Mouse (Mus musculus): ENCODE results near the gene Ccr7. TPM values are rescaled to one million over a fixed set of nuclear protein-coding genes. Genes with fewer than 3 reads are reported as not detected.

Gene Ccr7
- total and polyA plus RNA-seq, 2 experiments from 2014 or later = not detected

GRCm38 (mm10) chr11:99136961-99137360 lies 17.9 kb downstream of the Ccr7 start:
- Histone ChIP-seq H3K4me2 (ENCODE audit: low read depth, low read length, poor library complexity, severe bottlenecking) (no peak overlapping the region), H3K9ac (replicated peaks; ENCODE audit: low read length, poor library complexity, severe bottlenecking) (no peak overlapping the region), H3K27ac (ENCODE audit: low read depth, low read length) (no peak overlapping the region), H3K4me3 (ENCODE audit: low read depth, low read length) (no peak overlapping the region), H3K9me3 (ENCODE audit: low read length) (no peaks in the 10 kb centered on the region), H3K4me1 (ENCODE audit: insufficient read depth, low read length) (peaks cover 6% of the 10 kb centered on the region), H3K27me3 (ENCODE audit: insufficient read depth, low read length) (no peaks in the 10 kb centered on the region), H3K36me3 (ENCODE audit: insufficient read depth, low read length) (no peaks in the 10 kb centered on the region)
- DNase-seq (ENCODE audit: low spot score) = no peak
- WGBS = 61% methylated on average over 4 of the region's 4 CpGs
- TF ChIP-seq CTCF (IDR thresholded peaks at IDR 0.05) = no peak
- ATAC-seq (ENCODE audit: low FRiP score) = no peak

- 60% methylated on average over 3 of the region's 3 CpGs for WGBS
- ATAC-seq (ENCODE audit: low FRiP score) = no peak
- Histone ChIP-seq H3K27ac (ENCODE audit: low read depth, low read length) (no peak overlapping the region), H3K4me2 (ENCODE audit: low read depth, low read length, poor library complexity, severe bottlenecking) (no peak overlapping the region), H3K4me3 (ENCODE audit: low read depth, low read length) (no peak overlapping the region), H3K9ac (replicated peaks; ENCODE audit: low read length, poor library complexity, severe bottlenecking) (no peak overlapping the region), H3K27me3 (ENCODE audit: insufficient read depth, low read length) (no peaks in the 10 kb centered on the region), H3K9me3 (ENCODE audit: low read length) (no peaks in the 10 kb centered on the region), H3K36me3 (ENCODE audit: insufficient read depth, low read length) (no peaks in the 10 kb centered on the region), H3K4me1 (ENCODE audit: insufficient read depth, low read length) (peaks cover 7% of the 10 kb centered on the region)
- TF ChIP-seq CTCF (IDR thresholded peaks at IDR 0.05) = no peak
- no peak for DNase-seq (ENCODE audit: low spot score)
Measured at GRCm38 (mm10) chr11:99136361-99136760, 18.5 kb downstream of the Ccr7 start.

GRCm38 (mm10) chr11:99135047-99135440 lies 19.8 kb downstream of the Ccr7 start:
- H3K36me3 ChIP-seq (ENCODE audit: insufficient read depth, low read length) = no peaks in the 10 kb centered on the region
- DNase-seq (ENCODE audit: low spot score) = no peak
- no peak overlapping the region for H3K9ac ChIP-seq (replicated peaks; ENCODE audit: low read length, poor library complexity, severe bottlenecking)
- ATAC-seq (ENCODE audit: low FRiP score) = no peak
- no peak overlapping the region for H3K27ac ChIP-seq (ENCODE audit: low read depth, low read length)
- TF ChIP-seq CTCF (IDR thresholded peaks at IDR 0.05) = no peak
- no peaks in the 10 kb centered on the region for H3K9me3 ChIP-seq (ENCODE audit: low read length)
- no peak overlapping the region for H3K4me3 ChIP-seq (ENCODE audit: low read depth, low read length)
- H3K4me1 ChIP-seq (ENCODE audit: insufficient read depth, low read length) = peaks cover 7% of the 10 kb centered on the region
- WGBS = 80% methylated on average over 8 of the region's 8 CpGs
- no peaks in the 10 kb centered on the region for H3K27me3 ChIP-seq (ENCODE audit: insufficient read depth, low read length)
- no peak overlapping the region for H3K4me2 ChIP-seq (ENCODE audit: low read depth, low read length, poor library complexity, severe bottlenecking)

GRCm38 (mm10) chr11:99134266-99135046 lies 20.4 kb downstream of the Ccr7 start:
- DNase-seq (ENCODE audit: low spot score) (no peak), ATAC-seq (ENCODE audit: low FRiP score) (no peak)
- Histone ChIP-seq H3K4me3 (ENCODE audit: low read depth, low read length) (no peak overlapping the region), H3K27ac (ENCODE audit: low read depth, low read length) (no peak overlapping the region), H3K4me2 (ENCODE audit: low read depth, low read length, poor library complexity, severe bottlenecking) (no peak overlapping the region), H3K9me3 (ENCODE audit: low read length) (no peaks in the 10 kb centered on the region), H3K36me3 (ENCODE audit: insufficient read depth, low read length) (no peaks in the 10 kb centered on the region), H3K27me3 (ENCODE audit: insufficient read depth, low read length) (no peaks in the 10 kb centered on the region), H3K9ac (replicated peaks; ENCODE audit: low read length, poor library complexity, severe bottlenecking) (no peak overlapping the region), H3K4me1 (ENCODE audit: insufficient read depth, low read length) (peaks cover 7% of the 10 kb centered on the region)
- TF ChIP-seq CTCF (IDR thresholded peaks at IDR 0.05) = no peak
- WGBS = 78% methylated on average over 15 of the region's 15 CpGs

DNA sequence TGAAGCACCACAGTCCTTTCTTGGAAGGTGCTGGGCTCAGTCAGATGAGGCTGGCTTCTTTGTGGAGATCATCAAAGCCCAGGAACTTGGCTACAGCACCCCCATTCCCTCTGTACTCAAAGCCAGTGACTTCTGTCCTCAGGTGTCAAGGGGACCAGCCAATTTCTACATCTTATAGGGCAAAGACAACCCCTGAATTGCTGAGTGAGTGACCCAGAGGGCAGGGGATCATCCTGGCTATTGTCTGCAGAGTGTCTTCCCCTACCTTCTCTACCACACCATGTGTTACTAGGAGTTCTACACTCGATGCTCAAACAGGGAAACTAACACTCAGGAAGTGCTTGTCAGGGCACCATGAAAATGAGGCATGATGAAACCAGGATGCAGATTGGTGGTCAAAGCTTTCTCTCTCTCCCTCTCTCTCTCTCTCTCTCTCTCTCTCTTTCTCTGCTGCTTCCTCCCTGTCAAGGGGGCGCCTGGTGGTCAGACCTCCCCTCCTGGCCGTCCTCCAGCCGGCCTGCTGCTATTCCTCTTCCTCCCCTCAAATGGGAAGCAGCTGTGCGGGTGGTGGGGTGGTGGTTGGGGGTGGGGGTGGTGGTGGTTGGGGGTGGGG lies 21.5 kb downstream of the Ccr7 start:
- Histone ChIP-seq H3K9ac (replicated peaks; ENCODE audit: low read length, poor library complexity, severe bottlenecking) (no peak overlapping the region), H3K36me3 (ENCODE audit: insufficient read depth, low read length) (no peaks in the 10 kb centered on the region), H3K4me1 (ENCODE audit: insufficient read depth, low read length) (peaks cover 7% of the 10 kb centered on the region), H3K4me2 (ENCODE audit: low read depth, low read length, poor library complexity, severe bottlenecking) (no peak overlapping the region), H3K4me3 (ENCODE audit: low read depth, low read length) (no peak overlapping the region), H3K9me3 (ENCODE audit: low read length) (no peaks in the 10 kb centered on the region), H3K27me3 (ENCODE audit: insufficient read depth, low read length) (no peaks in the 10 kb centered on the region), H3K27ac (ENCODE audit: low read depth, low read length) (no peak overlapping the region)
- no peak for TF ChIP-seq CTCF (IDR thresholded peaks at IDR 0.05)
- 62% methylated on average over 4 of the region's 5 CpGs for WGBS
- ATAC-seq (ENCODE audit: low FRiP score) (no peak), DNase-seq (ENCODE audit: low spot score) (no peak)

GRCm38 (mm10) chr11:99132091-99132730 lies 22.7 kb downstream of the Ccr7 start:
- Histone ChIP-seq H3K9me3 (ENCODE audit: low read length) (no peaks in the 10 kb centered on the region), H3K4me3 (ENCODE audit: low read depth, low read length) (peak overlapping the region; percentile 8; the same call in 1 of the 2 replicates), H3K4me1 (ENCODE audit: insufficient read depth, low read length) (peaks cover 7% of the 10 kb centered on the region), H3K27ac (ENCODE audit: low read depth, low read length) (no peak overlapping the region), H3K4me2 (ENCODE audit: low read depth, low read length, poor library complexity, severe bottlenecking) (peak overlapping the region; percentile 37), H3K9ac (replicated peaks; ENCODE audit: low read length, poor library complexity, severe bottlenecking) (peak overlapping the region; percentile 29; the same call in 1 of the 2 replicates), H3K36me3 (ENCODE audit: insufficient read depth, low read length) (no peaks in the 10 kb centered on the region), H3K27me3 (ENCODE audit: insufficient read depth, low read length) (no peaks in the 10 kb centered on the region)
- ATAC-seq (ENCODE audit: low FRiP score) (peak; percentile 44), DNase-seq (ENCODE audit: low spot score) (peak; percentile 61)
- no peak for TF ChIP-seq CTCF (IDR thresholded peaks at IDR 0.05)
- WGBS = 2% methylated on average over 10 of the region's 11 CpGs
